Mouse (Mus musculus) CH12.LX (cell line): ENCODE results near the gene Asb7.

Experiments used
- BHLHE40 ChIP-seq: IDR thresholded peaks from 2 replicates; pipeline ENCODE4 v1.6.1; 2011; ENCODE audit warnings: mild to moderate bottlenecking, low read depth, low read length, improper control_type of control experiment
- CTCF ChIP-seq, 2 experiments: IDR thresholded peaks in 1 of 2; conservative IDR thresholded peaks in 1 of 2; 2 replicates each; pipeline ENCODE4 v1.5.1; 2011 to 2012; ENCODE audit warnings: low read depth in 2 of 2, low read length in 2 of 2, improper control_type of control experiment in 1 of 2, inconsistent platforms in 1 of 2, mild to moderate bottlenecking in 1 of 2, moderate library complexity in 1 of 2
- EP300 ChIP-seq: IDR thresholded peaks from 2 replicates; pipeline ENCODE4 v1.6.1; 2011; ENCODE audit warnings: low read length, improper control_type of control experiment
- GABPA ChIP-seq: IDR thresholded peaks from 2 replicates; pipeline ENCODE4 v1.6.1; 2012; ENCODE audit warnings: low read depth, low read length, improper control_type of control experiment, inconsistent platforms; ENCODE audit not compliant: insufficient replicate concordance
- MAZ ChIP-seq: IDR thresholded peaks from 2 replicates; pipeline ENCODE4 v1.6.1; 2012; ENCODE audit warnings: low read depth, mild to moderate bottlenecking, inconsistent platforms, low read length, improper control_type of control experiment, moderate library complexity
- POLR2A ChIP-seq: IDR thresholded peaks from 2 replicates; pipeline ENCODE4 v1.6.1; 2011; ENCODE audit warnings: low read depth, mild to moderate bottlenecking, improper control_type of control experiment, low read length
- USF2 ChIP-seq: conservative IDR thresholded peaks from 2 replicates; pipeline ENCODE4 v1.6.1; 2011; ENCODE audit warnings: low read depth, low read length, improper control_type of control experiment

DNA sequence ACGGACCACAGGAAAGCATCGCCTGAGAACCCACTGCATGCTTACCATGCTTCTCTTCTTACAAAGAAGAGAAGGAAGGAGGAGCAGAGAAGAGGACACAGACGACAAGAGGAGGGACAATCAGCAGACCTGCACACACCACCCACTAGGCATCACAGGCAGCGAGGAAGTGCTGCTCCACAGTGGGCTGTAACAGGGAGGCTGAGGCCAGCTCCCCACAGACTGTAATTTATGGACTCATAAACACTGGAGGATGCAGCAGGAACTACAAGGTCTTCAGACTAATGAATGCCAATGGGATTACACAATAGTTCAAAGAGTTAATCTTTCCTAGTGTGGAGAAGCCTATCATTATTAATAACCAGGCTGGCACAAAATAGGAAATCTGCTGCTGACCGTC, 38.5 kb downstream of the Asb7 start:
- TF ChIP-seq CTCF (conservative IDR thresholded peaks at IDR 0.05 in 1 of 2, IDR thresholded peaks at IDR 0.05 in 1 of 2; ENCODE audit: low read depth in 2 of 2, low read length in 2 of 2): no peak
- TF ChIP-seq EP300: no peak
- no peak for TF ChIP-seq BHLHE40
- no peak for TF ChIP-seq USF2
- TF ChIP-seq MAZ: no peak
- no peak for TF ChIP-seq POLR2A
- no peak for TF ChIP-seq GABPA
